Mouse (Mus musculus) MEL (cell line): ENCODE measurements around the gene Gstt2. TPM values are rescaled to one million over a fixed set of nuclear protein-coding genes. Genes with fewer than 3 reads are reported as not detected.

Source experiments
- DNase-seq: peaks from one replicate; pipeline ENCODE4 v3.0.0; 2011; ENCODE audit warnings: low read depth, low spot score
- H3K27ac ChIP-seq: 2 replicates; pipeline ENCODE4 v1.5.1; 2012; ENCODE audit warnings: low read depth, mild to moderate bottlenecking, control low read depth, low read length, moderate library complexity; ENCODE audit not compliant: control insufficient read depth
- H3K27me3 ChIP-seq, 2 experiments: fragments of 150-350 bp in 1 of 2; sonication (generic) in 1 of 2; 2 replicates each; pipeline ENCODE4 v1.6.1; 2012; ENCODE audit warnings: low read length in 2 of 2, mild to moderate bottlenecking in 2 of 2, improper control_type of control experiment in 1 of 2, moderate library complexity in 1 of 2; ENCODE audit not compliant: insufficient read depth in 2 of 2, control insufficient read depth in 1 of 2
- H3K36me3 ChIP-seq, 2 experiments: 2 replicates each; pipeline ENCODE4 v1.6.1; 2012 to 2014; ENCODE audit warnings: low read length in 2 of 2, improper control_type of control experiment in 1 of 2, inconsistent platforms in 1 of 2, mild to moderate bottlenecking in 1 of 2; ENCODE audit not compliant: insufficient read depth in 2 of 2, control insufficient read depth in 1 of 2
- H3K4me1 ChIP-seq, 2 experiments: fragments of 150-350 bp in 1 of 2; sonication (generic) in 1 of 2; 2 replicates each; pipeline ENCODE4 v1.6.1; 2012; ENCODE audit warnings: low read length in 2 of 2, improper control_type of control experiment in 1 of 2, mild to moderate bottlenecking in 1 of 2; ENCODE audit not compliant: insufficient read depth in 2 of 2, control insufficient read depth in 1 of 2
- H3K4me3 ChIP-seq, 2 experiments: fragments of 150-350 bp in 1 of 2; sonication (generic) in 1 of 2; 2 replicates each; pipeline ENCODE4 v1.5.1; 2012; ENCODE audit warnings: low read depth in 2 of 2, low read length in 2 of 2, mild to moderate bottlenecking in 2 of 2, moderate library complexity in 2 of 2, control low read depth in 1 of 2, improper control_type of control experiment in 1 of 2; ENCODE audit not compliant: control insufficient read depth in 1 of 2, insufficient read depth in 1 of 2
- H3K79me2 ChIP-seq: 2 replicates; pipeline ENCODE4 v1.6.1; 2012; ENCODE audit warnings: mild to moderate bottlenecking, low read length, moderate library complexity; ENCODE audit not compliant: control insufficient read depth, poor library complexity, insufficient read depth
- H3K9ac ChIP-seq: 2 replicates; pipeline ENCODE4 v1.6.1; 2012; ENCODE audit warnings: low read depth, mild to moderate bottlenecking, control low read depth, low read length, moderate library complexity; ENCODE audit not compliant: control insufficient read depth, poor library complexity, severe bottlenecking
- H3K9me3 ChIP-seq: fragments of 150-350 bp; sonication (generic); replicated peaks from 2 replicates; pipeline ENCODE4 v1.6.1; 2012; ENCODE audit warnings: mild to moderate bottlenecking, low read length, improper control_type of control experiment, moderate library complexity; ENCODE audit not compliant: insufficient read depth
- BHLHE40 ChIP-seq: IDR thresholded peaks from 2 replicates; pipeline ENCODE4 v1.6.1; 2012; ENCODE audit warnings: low read depth, mild to moderate bottlenecking, inconsistent platforms, low read length, improper control_type of control experiment, borderline replicate concordance
- CHD1 ChIP-seq: IDR thresholded peaks from 2 replicates; pipeline ENCODE4 v1.6.1; 2012; ENCODE audit warnings: low read depth, mild to moderate bottlenecking, inconsistent platforms, low read length, improper control_type of control experiment
- CTCF ChIP-seq, 3 experiments: IDR thresholded peaks in 2 of 3; conservative IDR thresholded peaks in 1 of 3; 2 replicates each; pipeline ENCODE4 v1.5.1; 2011 to 2012; ENCODE audit warnings: low read length in 3 of 3, low read depth in 2 of 3, mild to moderate bottlenecking in 2 of 3, improper control_type of control experiment in 1 of 3, inconsistent platforms in 1 of 3, mixed read lengths in 1 of 3, moderate library complexity in 1 of 3; ENCODE audit not compliant: control insufficient read depth in 1 of 3, insufficient read depth in 1 of 3, poor library complexity in 1 of 3, severe bottlenecking in 1 of 3
- ELF1 ChIP-seq: IDR thresholded peaks from 2 replicates; pipeline ENCODE4 v1.6.1; 2014; ENCODE audit warnings: low read depth, mild to moderate bottlenecking, inconsistent platforms, low read length, improper control_type of control experiment, moderate library complexity
- ETS1 ChIP-seq: IDR thresholded peaks from 2 replicates; pipeline ENCODE4 v1.6.1; 2012; ENCODE audit warnings: low read depth, mild to moderate bottlenecking, inconsistent platforms, low read length, improper control_type of control experiment, moderate library complexity
- HCFC1 ChIP-seq: IDR thresholded peaks from 2 replicates; pipeline ENCODE4 v1.6.1; 2012; ENCODE audit warnings: low read depth, mild to moderate bottlenecking, inconsistent platforms, low read length, improper control_type of control experiment, moderate library complexity
- KAT2A ChIP-seq: conservative IDR thresholded peaks from 2 replicates; pipeline ENCODE4 v1.6.1; 2012; ENCODE audit warnings: low read depth, low read length, improper control_type of control experiment, inconsistent platforms
- MAFK ChIP-seq: IDR thresholded peaks from 2 replicates; pipeline ENCODE4 v1.6.1; 2011; ENCODE audit warnings: low read depth, mild to moderate bottlenecking, low read length, improper control_type of control experiment, borderline replicate concordance
- MAZ ChIP-seq: IDR thresholded peaks from 2 replicates; pipeline ENCODE4 v1.6.1; 2012; ENCODE audit warnings: low read depth, mild to moderate bottlenecking, inconsistent platforms, low read length, improper control_type of control experiment
- MEF2A ChIP-seq: IDR thresholded peaks from 2 replicates; pipeline ENCODE4 v1.6.1; 2014; ENCODE audit warnings: low read depth, mild to moderate bottlenecking, inconsistent platforms, low read length, improper control_type of control experiment; ENCODE audit not compliant: poor library complexity, insufficient replicate concordance, severe bottlenecking; ENCODE audit errors: extremely low read depth
- MXI1 ChIP-seq: IDR thresholded peaks from 2 replicates; pipeline ENCODE4 v1.6.1; 2011; ENCODE audit warnings: mild to moderate bottlenecking, low read depth, low read length, improper control_type of control experiment
- NELFE ChIP-seq: IDR thresholded peaks from 2 replicates; pipeline ENCODE4 v1.6.1; 2011; ENCODE audit warnings: low read depth, low read length, improper control_type of control experiment
- NRF1 ChIP-seq: IDR thresholded peaks from 2 replicates; pipeline ENCODE4 v1.6.1; 2014; ENCODE audit warnings: low read depth, mild to moderate bottlenecking, inconsistent platforms, low read length, improper control_type of control experiment, moderate library complexity; ENCODE audit not compliant: poor library complexity, insufficient read depth, severe bottlenecking
- POLR2AphosphoS5 ChIP-seq: IDR thresholded peaks from 2 replicates; pipeline ENCODE4 v1.6.1; 2012; ENCODE audit warnings: low read depth, borderline replicate concordance, mild to moderate bottlenecking, inconsistent platforms, low read length, moderate library complexity, mixed read lengths
- RCOR1 ChIP-seq: IDR thresholded peaks from 2 replicates; pipeline ENCODE4 v1.6.1; 2012; ENCODE audit warnings: low read depth, mild to moderate bottlenecking, inconsistent platforms, low read length, improper control_type of control experiment
- TAL1 ChIP-seq: IDR thresholded peaks from 2 replicates; pipeline ENCODE4 v1.6.1; 2012; ENCODE audit warnings: mild to moderate bottlenecking, inconsistent platforms, low read length, moderate library complexity, mixed read lengths
- TBP ChIP-seq: IDR thresholded peaks from 2 replicates; pipeline ENCODE4 v1.8.0; 2011; ENCODE audit warnings: low read depth, low read length, improper control_type of control experiment
- TCF12 ChIP-seq: IDR thresholded peaks from 2 replicates; pipeline ENCODE4 v1.6.1; 2014; ENCODE audit warnings: low read depth, mild to moderate bottlenecking, inconsistent platforms, low read length, improper control_type of control experiment, moderate library complexity
- USF1 ChIP-seq: IDR thresholded peaks from 2 replicates; pipeline ENCODE4 v1.6.1; 2014; ENCODE audit warnings: low read depth, mild to moderate bottlenecking, inconsistent platforms, low read length, improper control_type of control experiment, moderate library complexity
- USF2 ChIP-seq, 2 experiments: IDR thresholded peaks; 2 replicates each; pipeline ENCODE4 v1.6.1; 2011 to 2012; ENCODE audit warnings: improper control_type of control experiment in 2 of 2, low read length in 2 of 2, borderline replicate concordance in 1 of 2, inconsistent platforms in 1 of 2, low read depth in 1 of 2, mild to moderate bottlenecking in 1 of 2; ENCODE audit not compliant: insufficient read depth in 1 of 2
- polyA plus RNA-seq, 2 experiments: library from polyadenylated mRNA; stranded (reverse) in 1 of 2; unstranded in 1 of 2; fragments of >175 nt in 1 of 2; fragments of >200 nt in 1 of 2; gene quantifications; 2 replicates each; pipeline versions ENCODE4 v1.2.1 to v1.2.4; 2012; ENCODE audit warnings: low replicate concordance in 2 of 2, low read depth in 1 of 2; ENCODE audit not compliant: insufficient read length in 2 of 2, insufficient read depth in 1 of 2, missing spikeins in 1 of 2
- total RNA-seq: library from RNA; depleted of rRNA; stranded (reverse); fragments of 300-350 nt; gene quantifications from 2 replicates; pipeline ENCODE4 v1.2.3, GENCODE M21; 2012

Gstt2 gene
- total and polyA plus RNA-seq, 3 experiments, result 4.3 to 10.9 TPM; not detected in 1

DNA sequence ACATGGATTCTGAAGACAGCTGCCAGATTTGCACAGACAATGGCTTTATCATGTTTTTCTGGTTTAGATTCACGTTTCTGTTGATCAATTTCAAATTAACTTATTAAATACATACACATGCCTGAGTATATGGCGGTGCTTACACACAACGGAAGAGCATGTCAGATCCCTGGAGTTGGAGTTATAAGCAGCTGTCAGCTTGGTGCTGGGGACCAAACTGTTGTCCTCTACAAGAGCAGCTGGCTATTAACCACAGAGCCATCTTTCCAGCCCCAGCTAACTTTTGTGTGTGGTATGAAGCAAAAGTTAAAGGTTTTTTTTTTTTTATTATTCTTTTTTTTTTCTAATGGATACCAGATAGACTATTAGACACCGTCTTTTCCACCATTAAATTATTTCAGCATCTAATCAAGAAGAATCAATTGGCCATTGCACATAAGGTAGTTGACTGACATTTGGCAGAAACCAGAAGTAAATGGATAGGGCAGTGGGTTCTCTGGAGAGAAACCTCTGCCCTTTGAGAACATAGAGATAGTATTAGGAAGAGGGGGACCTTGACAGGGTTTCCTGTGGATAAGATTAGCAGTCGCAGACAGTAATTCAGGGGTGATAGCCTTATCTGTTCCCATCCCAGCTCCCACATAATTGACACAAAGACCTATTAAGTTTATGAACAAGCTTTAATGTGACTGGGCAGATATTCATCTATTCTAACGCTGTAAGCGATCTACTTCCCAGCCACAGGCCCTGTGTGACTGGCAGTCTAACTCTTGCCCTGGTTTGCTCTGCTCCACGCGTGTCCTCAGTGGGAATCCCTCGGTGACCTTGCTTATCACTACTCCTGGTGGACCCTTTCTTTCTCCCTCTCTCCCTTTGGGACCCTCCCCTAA, 35.0 kb upstream of the Gstt2 start (continued):
- TF ChIP-seq TCF12 (peak; percentile 80), KAT2A (no peak), MEF2A (no peak)

DNA sequence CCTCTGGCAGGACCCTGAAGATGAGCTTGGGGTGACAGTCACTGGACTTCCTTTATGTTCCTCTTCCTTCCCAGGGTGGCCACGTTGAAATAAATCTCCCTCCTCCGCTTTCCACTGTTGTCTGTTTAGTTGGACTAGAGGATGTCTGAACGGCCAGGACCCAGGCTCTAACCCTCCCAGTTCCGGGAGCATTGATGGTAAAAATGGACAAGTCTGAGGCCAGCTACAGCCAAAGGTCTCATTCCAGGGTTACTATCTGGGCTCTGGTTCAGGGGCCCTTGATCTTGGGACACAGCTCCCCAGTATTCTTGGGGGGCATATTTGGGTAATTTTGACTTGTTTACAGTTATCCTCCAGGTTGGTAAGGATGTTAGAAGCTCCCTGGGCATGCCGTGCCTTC, 24.4 kb upstream of the Gstt2 start:
- Histone ChIP-seq H3K4me3 (no peak overlapping the region), H3K27ac (no peak overlapping the region), H3K36me3 (peaks cover 0 to 18% of the 10 kb centered on the region in 2 experiments; a peak in 2 of 4 replicates), H3K9ac (no peak overlapping the region), H3K27me3 (peaks cover 0 to under 1% of the 10 kb centered on the region in 2 experiments; a peak in 1 of 4 replicates), H3K4me1 (peaks cover 7 to 14% of the 10 kb centered on the region in 2 experiments; a peak in 3 of 4 replicates), H3K9me3 (no peaks in the 10 kb centered on the region), H3K79me2 (peaks cover 16% of the 10 kb centered on the region)
- TF ChIP-seq ETS1 (no peak), HCFC1 (no peak), TCF12 (no peak), NRF1 (no peak), POLR2AphosphoS5 (no peak)
- DNase-seq, result no peak

DNA sequence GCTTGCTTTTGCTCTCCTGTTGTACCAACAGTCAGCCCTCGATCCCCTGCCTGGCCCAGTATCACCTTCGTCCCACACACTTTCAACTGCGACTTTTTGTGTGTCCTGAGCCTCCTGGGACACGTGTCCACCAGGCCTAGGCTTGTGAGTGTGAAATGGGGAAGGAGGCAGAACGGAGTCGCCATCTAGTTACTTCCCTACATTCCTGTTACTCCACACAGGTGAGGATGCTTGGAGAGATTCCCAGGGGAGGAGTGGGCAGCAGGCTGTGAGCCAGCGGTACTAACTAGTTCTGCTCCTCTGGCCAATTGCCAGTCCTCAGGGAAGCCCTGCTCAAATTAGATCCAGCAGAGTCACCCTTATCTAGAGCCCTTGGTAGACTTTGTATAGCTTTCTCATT, 23.5 kb upstream of the Gstt2 start:
- H3K4me3 ChIP-seq, result peak overlapping the region; percentile 12 to 65
- TF ChIP-seq ELF1 (no peak), MAFK (no peak), TBP (no peak), USF2 (IDR thresholded peaks at IDR 0.05; ENCODE audit: borderline replicate concordance in 1 of 2, insufficient read depth in 1 of 2, low read depth in 1 of 2, low read length in 2 of 2) (no peak), MEF2A (no peak), BHLHE40 (0 out of 2 replicates have a peak, but pooled peaks have one; percentile 4), TAL1 (no peak), NELFE (no peak), RCOR1 (no peak), MAZ (no peak), CHD1 (no peak), USF1 (peak; percentile 62), MXI1 (no peak), CTCF (IDR thresholded peaks at IDR 0.05 in 2 of 3, conservative IDR thresholded peaks at IDR 0.05 in 1 of 3; ENCODE audit: control insufficient read depth in 1 of 3, insufficient read depth in 1 of 3, low read depth in 2 of 3, low read length in 3 of 3, poor library complexity in 1 of 3, severe bottlenecking in 1 of 3) (no peak)
- H3K9me3 ChIP-seq, result no peaks in the 10 kb centered on the region
- H3K27me3 ChIP-seq, result no peaks in the 10 kb centered on the region
- H3K9ac ChIP-seq, result peak overlapping the region; percentile 31
- peaks cover 16% of the 10 kb centered on the region for H3K79me2 ChIP-seq
- DNase-seq, result peak; percentile 74
- H3K27ac ChIP-seq, result peak overlapping the region; percentile 15; the same call in 1 of the 2 replicates
- peaks cover 7 to 14% of the 10 kb centered on the region in 2 experiments; a peak in 3 of 4 replicates for H3K4me1 ChIP-seq
- H3K36me3 ChIP-seq, result peaks cover 0 to 18% of the 10 kb centered on the region in 2 experiments; a peak in 2 of 4 replicates
